Mouse (Mus musculus) cerebellum, postnatal 14 days (tissue): ENCODE measurements at regions not wholly inside any gene's neighbourhood (a gene's known extent, or its start where the extent isn't known, plus 50 kb on each side); places are given as distances from the start of the nearest gene placed in this dataset.

ENCODE experiments used
- DNase-seq, 2 experiments: peaks; one replicate each; pipeline ENCODE4 v3.0.0; 2021; ENCODE audit warnings: mixed read lengths in 2 of 2

DNA sequence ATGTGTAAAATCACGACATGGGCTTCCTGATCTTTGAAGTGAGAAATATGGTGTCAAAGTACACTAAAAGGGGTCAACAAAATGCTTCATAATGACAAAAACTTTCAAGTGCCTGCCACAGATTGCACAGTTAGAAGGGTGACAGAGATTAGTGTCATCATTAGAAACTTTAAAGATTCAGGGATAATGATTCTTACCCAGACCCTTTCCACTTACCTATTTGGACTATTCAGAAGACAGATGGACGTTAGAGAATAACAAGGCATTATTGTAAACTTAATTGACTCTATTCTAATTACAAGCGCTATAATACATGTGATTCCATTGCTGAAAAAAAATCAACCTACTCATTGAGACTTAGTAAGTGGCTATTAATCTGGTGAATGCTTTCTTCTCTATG, 162.6 kb upstream of the Pcdh20 start:
- no peak for DNase-seq

DNA sequence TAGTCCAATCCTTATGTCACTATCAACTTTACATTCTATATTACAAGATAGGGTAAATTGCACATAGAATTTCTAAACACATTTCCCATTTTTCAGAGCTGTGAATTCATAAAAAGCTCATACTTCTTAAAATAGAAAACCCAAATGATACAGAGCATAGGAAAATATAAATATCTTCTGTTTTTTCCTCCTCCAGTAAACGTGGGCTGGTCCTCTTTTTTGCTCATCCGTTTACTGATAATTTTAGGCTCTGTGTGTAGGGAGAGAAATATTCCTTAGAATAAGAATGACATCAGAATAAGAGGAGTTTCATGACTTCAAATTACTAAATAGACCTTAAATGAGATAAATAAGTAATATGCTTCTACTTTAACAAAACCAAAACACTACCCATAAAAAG, 124.2 kb upstream of the Pcdh20 start:
- no peak for DNase-seq

DNA sequence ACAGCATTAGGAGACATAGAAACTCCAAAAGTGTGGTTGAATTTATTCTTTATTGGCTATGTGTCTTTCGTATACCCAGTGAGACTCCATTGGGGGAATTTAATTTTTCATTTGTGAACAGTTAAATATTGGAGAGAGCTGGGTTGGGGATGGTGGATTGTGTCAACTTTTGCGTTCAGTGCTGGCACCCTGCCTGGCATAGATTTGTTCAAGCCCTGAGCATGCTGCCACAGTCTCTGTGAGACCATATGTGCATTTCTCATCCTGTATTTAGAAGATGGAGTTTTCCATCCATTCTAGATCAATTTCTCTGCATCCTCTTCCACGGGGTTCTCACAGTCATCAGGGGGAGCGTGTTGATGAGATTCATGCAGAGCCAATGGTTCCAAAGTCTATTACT, 98.9 kb upstream of the Pcdh20 start:
- peak; percentile 57 to 69 for DNase-seq

DNA sequence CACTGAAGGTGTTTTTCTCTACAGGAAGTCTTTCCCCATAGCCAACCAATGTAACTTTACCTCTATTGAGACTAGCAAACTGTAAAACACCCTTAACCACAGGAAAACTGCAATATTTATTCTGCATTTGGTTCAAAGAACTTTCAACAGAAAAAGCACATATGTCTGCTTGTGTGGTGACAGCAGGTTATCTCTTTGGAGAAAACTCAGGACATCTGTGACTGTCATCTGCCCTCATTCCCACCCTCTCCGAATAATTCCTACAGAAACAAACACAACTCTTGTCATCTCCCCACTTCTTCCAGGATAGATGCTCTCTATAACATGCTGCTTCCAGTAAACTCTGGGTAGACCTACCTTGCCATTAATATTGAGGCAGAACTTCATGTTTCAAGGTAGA, 96.4 kb upstream of the Pcdh20 start:
- DNase-seq, result peak in 1 of 2 experiments; percentile 13

DNA sequence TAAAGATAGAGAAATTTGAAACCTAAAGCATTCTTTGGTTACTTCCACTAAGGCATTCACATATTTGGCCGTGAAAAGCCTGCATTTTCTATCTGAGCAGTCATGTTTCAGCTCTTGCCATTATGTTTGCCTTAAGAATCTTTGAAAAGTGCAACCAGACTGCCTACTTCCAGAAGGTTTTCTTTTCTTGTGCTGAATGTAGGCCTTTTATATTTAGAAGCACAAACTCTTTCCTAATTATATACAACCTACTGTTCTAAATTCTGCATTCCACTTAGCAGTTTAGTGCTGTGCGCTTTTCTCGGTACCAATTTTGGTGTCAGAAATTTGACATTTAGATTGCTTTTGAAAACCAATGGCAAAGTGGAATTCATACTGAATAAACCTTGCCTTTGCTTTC, 72.4 kb upstream of the Pcdh20 start:
- no peak for DNase-seq

DNA sequence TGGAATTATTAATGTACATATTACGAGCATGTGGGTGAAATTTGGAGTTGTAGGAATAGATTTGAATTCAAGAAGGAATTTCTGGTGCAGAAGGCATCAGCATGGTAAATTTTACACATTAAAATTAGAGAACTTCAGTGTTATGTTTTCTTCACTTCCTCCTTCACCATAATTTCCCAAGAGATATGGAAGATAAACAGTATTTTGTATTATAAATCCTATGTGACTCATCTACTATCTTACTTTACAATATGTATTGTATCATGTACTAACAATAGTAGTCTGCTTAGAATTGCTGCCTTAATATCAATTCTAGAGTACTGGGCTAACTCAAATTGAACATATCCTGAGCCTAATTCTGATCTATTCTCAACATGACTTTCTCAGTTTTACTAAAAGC, 71.3 kb upstream of the Pcdh20 start:
- no peak for DNase-seq
